Mouse (Mus musculus) ES-E14 (cell line): ENCODE measurements at regions not wholly inside any gene's neighbourhood (a gene's known extent, or its start where the extent isn't known, plus 50 kb on each side); places are given as distances from the start of the nearest gene placed in this dataset.

Source experiments
- DNase-seq: peaks from one replicate; pipeline ENCODE4 v3.0.0-alpha.2; 2013; ENCODE audit warnings: low read depth, low spot score
- H3K27ac ChIP-seq: 2 replicates; pipeline ENCODE4 v1.5.1; 2012; ENCODE audit warnings: low read depth, mild to moderate bottlenecking, low read length, moderate library complexity, mixed read lengths; ENCODE audit not compliant: poor library complexity, insufficient read depth, severe bottlenecking
- H3K36me3 ChIP-seq: 2 replicates; pipeline ENCODE4 v1.6.1; 2012; ENCODE audit warnings: mild to moderate bottlenecking, low read length, moderate library complexity, mixed read lengths; ENCODE audit not compliant: control insufficient read depth, poor library complexity, insufficient read depth, severe bottlenecking
- H3K4me1 ChIP-seq, 2 experiments: fragments of 150-350 bp in 1 of 2; sonication (generic) in 1 of 2; 2 replicates each; pipeline ENCODE4 v1.6.1; 2012; ENCODE audit warnings: low read length in 2 of 2, mild to moderate bottlenecking in 1 of 2, mixed read lengths in 1 of 2; ENCODE audit not compliant: control insufficient read depth in 2 of 2, insufficient read depth in 2 of 2, poor library complexity in 1 of 2
- H3K4me3 ChIP-seq, 2 experiments: fragments of 150-350 bp in 1 of 2; sonication (generic) in 1 of 2; 2 replicates each; pipeline ENCODE4 v1.5.1; 2012; ENCODE audit warnings: low read length in 2 of 2, low read depth in 1 of 2, mild to moderate bottlenecking in 1 of 2, mixed read lengths in 1 of 2; ENCODE audit not compliant: insufficient read depth in 1 of 2, poor library complexity in 1 of 2, severe bottlenecking in 1 of 2
- H3K9ac ChIP-seq: 2 replicates; pipeline ENCODE4 v1.6.1; 2012; ENCODE audit warnings: low read depth, mild to moderate bottlenecking, low read length, mixed read lengths; ENCODE audit not compliant: poor library complexity, insufficient read depth, severe bottlenecking
- H3K9me3 ChIP-seq: fragments of 150-350 bp; sonication (generic); 2 replicates; pipeline ENCODE4 v1.6.1; 2012; ENCODE audit warnings: low read depth, mild to moderate bottlenecking, low read length; ENCODE audit not compliant: control insufficient read depth, insufficient read depth
- CHD2 ChIP-seq: IDR thresholded peaks from 2 replicates; pipeline ENCODE4 v1.6.1; 2014; ENCODE audit warnings: mild to moderate bottlenecking, low read depth, low read length, inconsistent platforms
- HCFC1 ChIP-seq: IDR thresholded peaks from 2 replicates; pipeline ENCODE4 v1.6.1; 2012; ENCODE audit warnings: low read length, inconsistent platforms, borderline replicate concordance; ENCODE audit not compliant: insufficient read depth
- MAFK ChIP-seq: IDR thresholded peaks from 2 replicates; pipeline ENCODE4 v1.6.1; 2014; ENCODE audit warnings: mild to moderate bottlenecking, low read depth, low read length, inconsistent platforms; ENCODE audit not compliant: insufficient read depth
- ZC3H11A ChIP-seq: IDR thresholded peaks from 2 replicates; pipeline ENCODE4 v1.6.1; 2012; ENCODE audit warnings: low read depth, mild to moderate bottlenecking, inconsistent platforms, low read length, borderline replicate concordance
- ZNF384 ChIP-seq: IDR thresholded peaks from 2 replicates; pipeline ENCODE4 v1.6.1; 2012; ENCODE audit warnings: low read depth, low read length, inconsistent platforms
- in situ Hi-C, 2 experiments: fragments of 600-800 bp; cut with MboI; formaldehyde crosslinking; loops; one replicate each; pipeline ENCODE4 v1.15.1; 2025; ENCODE audit warnings: low sequenced_read_pairs in 2 of 2, inconsistent platforms in 1 of 2; ENCODE audit not compliant: unreplicated experiment in 2 of 2

DNA sequence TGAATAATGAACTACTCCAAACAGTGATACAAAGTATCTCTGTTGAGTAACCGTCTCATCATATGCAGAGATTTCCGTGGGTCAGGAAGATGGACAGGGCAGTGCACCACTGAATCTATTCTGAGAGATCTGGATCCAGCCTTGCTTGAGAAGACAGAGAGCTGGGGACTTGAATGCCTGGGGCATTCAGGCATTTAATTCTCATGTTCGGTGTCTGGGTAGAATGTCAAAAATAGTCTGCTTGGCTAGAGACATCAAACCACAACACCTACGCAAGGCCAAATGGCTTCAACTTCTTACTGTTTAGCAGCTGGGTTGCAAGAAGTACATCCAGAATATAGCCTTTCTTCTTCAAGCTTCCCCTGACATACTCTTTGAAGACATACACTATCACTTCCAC is 194.1 kb upstream of the Tbx18 start:
- H3K27ac ChIP-seq = no peak overlapping the region
- no peaks in the 10 kb centered on the region for H3K9me3 ChIP-seq
- no peak for DNase-seq
- no peak overlapping the region for H3K9ac ChIP-seq
- in situ Hi-C loops = no loop called here
- H3K4me3 ChIP-seq = no peak overlapping the region
- TF ChIP-seq MAFK = no peak
- TF ChIP-seq ZNF384 = no peak
- TF ChIP-seq HCFC1 = no peak
- no peak for TF ChIP-seq CHD2
- no peak for TF ChIP-seq ZC3H11A
- H3K4me1 ChIP-seq = no peaks in the 10 kb centered on the region
- H3K36me3 ChIP-seq = no peaks in the 10 kb centered on the region

- in situ Hi-C loops = no loop called here
- no peaks in the 10 kb centered on the region for H3K36me3 ChIP-seq
- no peak for TF ChIP-seq ZC3H11A
- TF ChIP-seq CHD2 = no peak
- no peak for TF ChIP-seq HCFC1
- TF ChIP-seq ZNF384 = no peak
- no peak for TF ChIP-seq MAFK
- no peaks in the 10 kb centered on the region for H3K9me3 ChIP-seq
- H3K4me3 ChIP-seq = no peak overlapping the region
- no peaks in the 10 kb centered on the region for H3K4me1 ChIP-seq
- no peak overlapping the region for H3K27ac ChIP-seq
- no peak overlapping the region for H3K9ac ChIP-seq
- DNase-seq = no peak
Observed at GRCm38 (mm10) chr9:87933230-87933629, 202.2 kb upstream of the Tbx18 start.

- H3K27ac ChIP-seq = no peak overlapping the region
- no peak overlapping the region for H3K9ac ChIP-seq
- no peaks in the 10 kb centered on the region for H3K9me3 ChIP-seq
- no peak for TF ChIP-seq CHD2
- TF ChIP-seq ZC3H11A = no peak
- TF ChIP-seq MAFK = no peak
- no peak for TF ChIP-seq HCFC1
- TF ChIP-seq ZNF384 = no peak
- no peak for DNase-seq
- no peaks in the 10 kb centered on the region for H3K36me3 ChIP-seq
- no peaks in the 10 kb centered on the region for H3K4me1 ChIP-seq
- in situ Hi-C loops = no loop called here
- H3K4me3 ChIP-seq = no peak overlapping the region
Observed at GRCm38 (mm10) chr9:87952426-87952825, 221.4 kb upstream of the Tbx18 start.

- no peak for TF ChIP-seq CHD2
- TF ChIP-seq HCFC1 = no peak
- TF ChIP-seq MAFK = no peak
- TF ChIP-seq ZNF384 = no peak
- TF ChIP-seq ZC3H11A = no peak
- Histone ChIP-seq H3K9me3 (no peaks in the 10 kb centered on the region), H3K36me3 (no peaks in the 10 kb centered on the region), H3K9ac (no peak overlapping the region), H3K27ac (no peak overlapping the region), H3K4me3 (no peak overlapping the region), H3K4me1 (no peaks in the 10 kb centered on the region)
- DNase-seq = no peak
- in situ Hi-C loops = no loop called here
Observed at GRCm38 (mm10) chr9:87954941-87955340, 223.9 kb upstream of the Tbx18 start.

- H3K9me3 ChIP-seq = no peaks in the 10 kb centered on the region
- H3K4me1 ChIP-seq = no peaks in the 10 kb centered on the region
- TF ChIP-seq ZNF384 (no peak), HCFC1 (no peak), CHD2 (no peak), ZC3H11A (no peak), MAFK (no peak)
- in situ Hi-C loops = no loop called here
- no peak for DNase-seq
- no peak overlapping the region for H3K27ac ChIP-seq
- H3K4me3 ChIP-seq = no peak overlapping the region
- no peaks in the 10 kb centered on the region for H3K36me3 ChIP-seq
- H3K9ac ChIP-seq = no peak overlapping the region
Observed at GRCm38 (mm10) chr9:87961796-87962195, 230.7 kb upstream of the Tbx18 start.
